Mouse (Mus musculus): ENCODE data around the gene Olfr1281.
"Not testable (repeated sequence)": the region's sequence is repeated elsewhere in the genome, so short reads cannot be mapped to it uniquely, and the experiment has no call there.

Gene Olfr1281

GRCm38 (mm10) chr2:111326220-111326619, at the start of gene Olfr1281:
TSS of gene Olfr1281 (plus strand) at chr2:111326520.
- in situ Hi-C loops (cut with MboI; ENCODE audit: low pct_unique_long_range_greater_than_20kb in 1 of 2, low sequenced_read_pairs in 2 of 2, unreplicated experiment in 1 of 2) = no loop called here

- in situ Hi-C loops (cut with MboI; ENCODE audit: low pct_unique_long_range_greater_than_20kb in 1 of 2, low sequenced_read_pairs in 2 of 2, unreplicated experiment in 1 of 2) = no loop called here
These were observed 36.5 kb upstream of the Olfr1281 start, which contains the start of gene Olfr1278 for GRCm38 (mm10) chr2:111289836-111290235. TSS of gene Olfr1278 (plus strand) at chr2:111290136.

- in situ Hi-C loops (cut with MboI; ENCODE audit: low pct_unique_long_range_greater_than_20kb in 1 of 2, low sequenced_read_pairs in 2 of 2, unreplicated experiment in 1 of 2) = no loop called here
These were observed 27.8 kb upstream of the Olfr1281 start for GRCm38 (mm10) chr2:111298541-111298940.

- in situ Hi-C loops (cut with MboI; ENCODE audit: low pct_unique_long_range_greater_than_20kb in 1 of 2, low sequenced_read_pairs in 2 of 2, unreplicated experiment in 1 of 2) = no loop called here
These were observed 25.9 kb upstream of the Olfr1281 start, which contains the start of gene Olfr1279 for GRCm38 (mm10) chr2:111300374-111300773. TSS of gene Olfr1279 (plus strand) at chr2:111300635.

GRCm38 (mm10) chr2:111313717-111314116, 12.6 kb upstream of the Olfr1281 start, which contains the start of gene Olfr1280:
TSS of gene Olfr1280 (plus strand) at chr2:111314017.
- in situ Hi-C loops (cut with MboI; ENCODE audit: low pct_unique_long_range_greater_than_20kb in 1 of 2, low sequenced_read_pairs in 2 of 2, unreplicated experiment in 1 of 2) = no loop called here

DNA sequence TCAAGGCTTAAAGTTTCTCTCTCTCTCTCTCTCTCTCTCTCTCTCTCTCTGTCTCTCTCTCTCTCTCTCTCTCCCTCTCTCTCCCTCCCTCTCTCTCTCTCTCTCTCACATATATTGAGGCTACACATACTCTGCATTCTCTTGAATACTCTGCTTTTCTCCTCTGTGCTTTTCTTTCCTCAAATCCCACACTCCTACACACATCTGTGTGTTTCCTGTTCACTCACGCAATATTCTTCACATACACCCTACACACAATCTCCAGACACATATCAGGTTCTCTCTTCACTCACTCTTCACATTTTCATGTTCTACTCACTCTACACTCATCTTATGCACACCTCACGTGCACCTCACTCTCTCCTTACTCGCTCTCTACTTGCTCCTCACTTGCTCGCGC, 7.4 kb downstream of the Olfr1281 start:
- in situ Hi-C loops (cut with MboI; ENCODE audit: low pct_unique_long_range_greater_than_20kb in 1 of 2, low sequenced_read_pairs in 2 of 2, unreplicated experiment in 1 of 2) = not testable (repeated sequence)

GRCm38 (mm10) chr2:111335976-111336375, 9.7 kb downstream of the Olfr1281 start, which contains the start of gene Olfr1282:
TSS of gene Olfr1282 (minus strand) at chr2:111336076.
- in situ Hi-C loops (cut with MboI; ENCODE audit: low pct_unique_long_range_greater_than_20kb in 1 of 2, low sequenced_read_pairs in 2 of 2, unreplicated experiment in 1 of 2) = no loop called here

GRCm38 (mm10) chr2:111366490-111366889, 40.2 kb downstream of the Olfr1281 start, which contains the start of gene Olfr1283:
TSS of gene Olfr1283 (plus strand) at chr2:111366790.
- in situ Hi-C loops (cut with MboI; ENCODE audit: low pct_unique_long_range_greater_than_20kb in 1 of 2, low sequenced_read_pairs in 2 of 2, unreplicated experiment in 1 of 2) = no loop called here

- in situ Hi-C loops (cut with MboI; ENCODE audit: low pct_unique_long_range_greater_than_20kb in 1 of 2, low sequenced_read_pairs in 2 of 2, unreplicated experiment in 1 of 2) = no loop called here
These were observed 48.9 kb downstream of the Olfr1281 start, which contains the start of gene Olfr1284 for GRCm38 (mm10) chr2:111375222-111375621. TSS of gene Olfr1284 (plus strand) at chr2:111375522.
